Mouse (Mus musculus): Measurements from ENCODE around the gene Ak7. TPM values are rescaled to one million over a fixed set of nuclear protein-coding genes. Genes with fewer than 3 reads are reported as not detected.

Gene Ak7
- polyA plus RNA-seq, 1 experiment from 2014 or later: 0.13 TPM

- no peaks in the 10 kb centered on the region; the same call in 1 of the 2 replicates for H3K36me3 ChIP-seq (ENCODE audit: control insufficient read depth, insufficient read depth, low read length)
- no peak overlapping the region for H3K4me2 ChIP-seq (ENCODE audit: low read depth, low read length, severe bottlenecking)
- H3K9ac ChIP-seq (ENCODE audit: low read length): no peak overlapping the region
- H3K27ac ChIP-seq (ENCODE audit: low read depth, low read length): no peak overlapping the region
- ATAC-seq (replicated peaks; ENCODE audit: low FRiP score) (no peak), DNase-seq (ENCODE audit: low spot score) (no peak)
- no peaks in the 10 kb centered on the region for H3K9me3 ChIP-seq (ENCODE audit: control insufficient read depth, low read length)
- no peak overlapping the region for H3K4me3 ChIP-seq (ENCODE audit: low read depth, low read length)
- no peaks in the 10 kb centered on the region for H3K27me3 ChIP-seq (ENCODE audit: control insufficient read depth, insufficient read depth, low read length)
- H3K4me1 ChIP-seq (replicated peaks; ENCODE audit: control insufficient read depth, insufficient read depth, low read length): peaks cover 5% of the 10 kb centered on the region; the same call in 1 of the 2 replicates
- WGBS: 93% methylated on average over 2 of the region's 2 CpGs
Measured at GRCm38 (mm10) chr12:105787626-105788025, 81.8 kb downstream of the Ak7 start.

DNA sequence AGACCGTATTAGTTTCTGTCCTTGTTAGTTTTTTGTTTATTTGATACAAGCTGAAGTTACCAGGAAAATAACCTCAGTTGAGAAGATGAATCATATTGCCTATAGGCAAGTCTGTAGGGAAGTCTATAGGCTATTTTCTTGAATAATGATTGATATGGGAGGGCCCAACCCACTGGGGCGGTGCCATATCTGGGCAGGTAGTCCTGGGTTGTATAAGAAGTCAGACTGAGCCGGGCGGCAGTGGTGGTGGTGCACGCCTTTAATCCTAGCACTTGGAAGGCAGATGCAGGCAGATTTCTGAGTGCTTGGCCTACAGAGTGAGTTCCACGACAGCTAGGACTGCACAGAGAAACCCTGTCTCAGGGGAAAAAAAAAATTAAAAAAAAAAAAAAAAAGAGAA, 84.1 kb downstream of the Ak7 start:
- Histone ChIP-seq H3K4me1 (replicated peaks; ENCODE audit: control insufficient read depth, insufficient read depth, low read length) (peaks cover 5% of the 10 kb centered on the region; the same call in 1 of the 2 replicates), H3K9me3 (ENCODE audit: control insufficient read depth, low read length) (no peaks in the 10 kb centered on the region), H3K36me3 (ENCODE audit: control insufficient read depth, insufficient read depth, low read length) (no peaks in the 10 kb centered on the region; the same call in 1 of the 2 replicates), H3K27me3 (ENCODE audit: control insufficient read depth, insufficient read depth, low read length) (no peaks in the 10 kb centered on the region), H3K4me3 (ENCODE audit: low read depth, low read length) (no peak overlapping the region), H3K9ac (ENCODE audit: low read length) (no peak overlapping the region), H3K4me2 (ENCODE audit: low read depth, low read length, severe bottlenecking) (no peak overlapping the region), H3K27ac (ENCODE audit: low read depth, low read length) (no peak overlapping the region)
- DNase-seq (ENCODE audit: low spot score): no peak
- ATAC-seq (replicated peaks; ENCODE audit: low FRiP score): no peak
- 91% methylated on average over 6 of the region's 6 CpGs for WGBS

DNA sequence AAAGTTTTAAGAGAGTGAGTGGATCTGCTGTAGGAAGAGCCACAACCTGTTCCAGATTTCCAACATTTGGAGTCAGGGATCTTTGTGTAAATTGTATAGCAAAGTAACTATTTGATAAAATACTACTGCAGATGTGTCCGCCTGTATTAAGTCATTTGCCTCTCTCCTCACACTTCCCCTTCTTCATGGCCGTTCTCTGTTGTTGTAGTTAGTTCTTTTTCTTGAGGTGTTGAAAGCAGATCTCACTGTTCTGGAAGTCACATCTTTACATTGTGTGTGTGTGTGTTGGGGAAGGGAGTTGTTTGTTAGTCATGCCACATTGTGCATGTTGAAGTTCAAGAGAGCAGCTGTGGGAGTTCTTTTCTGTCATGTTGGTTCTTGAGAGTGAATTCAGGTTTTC, 89.1 kb downstream of the Ak7 start:
- no peak overlapping the region for H3K4me3 ChIP-seq (ENCODE audit: low read depth, low read length)
- no peaks in the 10 kb centered on the region for H3K9me3 ChIP-seq (ENCODE audit: control insufficient read depth, low read length)
- WGBS: 97% methylated on average over 2 of the region's 2 CpGs
- H3K4me2 ChIP-seq (ENCODE audit: low read depth, low read length, severe bottlenecking): no peak overlapping the region
- DNase-seq (ENCODE audit: low spot score) (no peak), ATAC-seq (replicated peaks; ENCODE audit: low FRiP score) (no peak)
- no peaks in the 10 kb centered on the region for H3K27me3 ChIP-seq (ENCODE audit: control insufficient read depth, insufficient read depth, low read length)
- H3K27ac ChIP-seq (ENCODE audit: low read depth, low read length): no peak overlapping the region
- no peaks in the 10 kb centered on the region for H3K4me1 ChIP-seq (replicated peaks; ENCODE audit: control insufficient read depth, insufficient read depth, low read length)
- no peaks in the 10 kb centered on the region; the same call in 1 of the 2 replicates for H3K36me3 ChIP-seq (ENCODE audit: control insufficient read depth, insufficient read depth, low read length)
- H3K9ac ChIP-seq (ENCODE audit: low read length): no peak overlapping the region

- Histone ChIP-seq H3K9me3 (ENCODE audit: control insufficient read depth, low read length) (no peaks in the 10 kb centered on the region), H3K36me3 (ENCODE audit: control insufficient read depth, insufficient read depth, low read length) (peaks cover 6% of the 10 kb centered on the region; the same call in 1 of the 2 replicates), H3K27me3 (ENCODE audit: control insufficient read depth, insufficient read depth, low read length) (no peaks in the 10 kb centered on the region), H3K4me3 (ENCODE audit: low read depth, low read length) (no peak overlapping the region), H3K27ac (ENCODE audit: low read depth, low read length) (no peak overlapping the region), H3K4me2 (ENCODE audit: low read depth, low read length, severe bottlenecking) (no peak overlapping the region), H3K9ac (ENCODE audit: low read length) (no peak overlapping the region), H3K4me1 (replicated peaks; ENCODE audit: control insufficient read depth, insufficient read depth, low read length) (no peaks in the 10 kb centered on the region)
- ATAC-seq (replicated peaks; ENCODE audit: low FRiP score) (no peak), DNase-seq (ENCODE audit: low spot score) (no peak)
Measured at GRCm38 (mm10) chr12:105798001-105798400, 92.2 kb downstream of the Ak7 start.

DNA sequence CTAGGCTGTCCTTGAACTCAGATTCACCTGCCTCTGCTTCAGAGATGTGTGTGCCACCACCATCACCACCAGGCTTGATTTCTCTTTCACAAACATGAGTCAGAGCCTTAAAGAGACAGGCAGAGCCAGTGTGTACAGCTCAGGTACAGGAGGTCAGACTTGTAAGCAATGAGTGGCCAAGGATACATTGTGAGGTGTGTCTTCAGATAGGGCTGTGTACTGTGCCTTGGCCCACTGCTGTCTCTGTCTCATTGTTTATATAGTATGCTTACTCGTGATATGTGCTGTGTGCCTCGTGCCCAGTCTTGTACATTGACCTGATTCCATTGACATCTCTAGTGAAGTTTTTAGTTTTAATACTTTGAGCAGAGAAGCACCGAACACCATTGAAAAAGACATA, 100.0 kb downstream of the Ak7 start:
- Histone ChIP-seq H3K4me3 (ENCODE audit: low read depth, low read length) (no peak overlapping the region), H3K9ac (ENCODE audit: low read length) (no peak overlapping the region), H3K27ac (ENCODE audit: low read depth, low read length) (no peak overlapping the region), H3K9me3 (ENCODE audit: control insufficient read depth, low read length) (no peaks in the 10 kb centered on the region), H3K4me2 (ENCODE audit: low read depth, low read length, severe bottlenecking) (no peak overlapping the region), H3K27me3 (ENCODE audit: control insufficient read depth, insufficient read depth, low read length) (no peaks in the 10 kb centered on the region), H3K4me1 (replicated peaks; ENCODE audit: control insufficient read depth, insufficient read depth, low read length) (no peaks in the 10 kb centered on the region), H3K36me3 (ENCODE audit: control insufficient read depth, insufficient read depth, low read length) (peaks cover 11% of the 10 kb centered on the region; the same call in 1 of the 2 replicates)
- no peak for DNase-seq (ENCODE audit: low spot score)
- ATAC-seq (replicated peaks; ENCODE audit: low FRiP score): no peak
- 97% methylated on average over 3 of the region's 3 CpGs for WGBS

GRCm38 (mm10) chr12:105806205-105806604, 100.4 kb downstream of the Ak7 start:
- no peaks in the 10 kb centered on the region for H3K9me3 ChIP-seq (ENCODE audit: control insufficient read depth, low read length)
- H3K36me3 ChIP-seq (ENCODE audit: control insufficient read depth, insufficient read depth, low read length): peaks cover 8% of the 10 kb centered on the region; the same call in 1 of the 2 replicates
- H3K9ac ChIP-seq (ENCODE audit: low read length): no peak overlapping the region
- WGBS: 99% methylated on average over 3 of the region's 3 CpGs
- H3K4me3 ChIP-seq (ENCODE audit: low read depth, low read length): no peak overlapping the region
- DNase-seq (ENCODE audit: low spot score) (no peak), ATAC-seq (replicated peaks; ENCODE audit: low FRiP score) (no peak)
- H3K27ac ChIP-seq (ENCODE audit: low read depth, low read length): no peak overlapping the region
- no peak overlapping the region for H3K4me2 ChIP-seq (ENCODE audit: low read depth, low read length, severe bottlenecking)
- H3K27me3 ChIP-seq (ENCODE audit: control insufficient read depth, insufficient read depth, low read length): no peaks in the 10 kb centered on the region
- H3K4me1 ChIP-seq (replicated peaks; ENCODE audit: control insufficient read depth, insufficient read depth, low read length): no peaks in the 10 kb centered on the region

GRCm38 (mm10) chr12:105807416-105807815, 101.6 kb downstream of the Ak7 start:
- Histone ChIP-seq H3K4me1 (replicated peaks; ENCODE audit: control insufficient read depth, insufficient read depth, low read length) (no peaks in the 10 kb centered on the region), H3K36me3 (ENCODE audit: control insufficient read depth, insufficient read depth, low read length) (peaks cover 6% of the 10 kb centered on the region; the same call in 1 of the 2 replicates), H3K9me3 (ENCODE audit: control insufficient read depth, low read length) (no peaks in the 10 kb centered on the region), H3K27me3 (ENCODE audit: control insufficient read depth, insufficient read depth, low read length) (no peaks in the 10 kb centered on the region), H3K27ac (ENCODE audit: low read depth, low read length) (no peak overlapping the region), H3K4me2 (ENCODE audit: low read depth, low read length, severe bottlenecking) (no peak overlapping the region), H3K4me3 (ENCODE audit: low read depth, low read length) (no peak overlapping the region), H3K9ac (ENCODE audit: low read length) (no peak overlapping the region)
- DNase-seq (ENCODE audit: low spot score) (no peak), ATAC-seq (replicated peaks; ENCODE audit: low FRiP score) (no peak)
- 97% methylated on average over 7 of the region's 7 CpGs for WGBS

- 95% methylated on average over 3 of the region's 3 CpGs for WGBS
- H3K9me3 ChIP-seq (ENCODE audit: control insufficient read depth, low read length): no peaks in the 10 kb centered on the region
- no peak overlapping the region for H3K4me2 ChIP-seq (ENCODE audit: low read depth, low read length, severe bottlenecking)
- no peak overlapping the region for H3K9ac ChIP-seq (ENCODE audit: low read length)
- H3K4me1 ChIP-seq (replicated peaks; ENCODE audit: control insufficient read depth, insufficient read depth, low read length): no peaks in the 10 kb centered on the region
- no peak overlapping the region for H3K4me3 ChIP-seq (ENCODE audit: low read depth, low read length)
- peaks cover 6% of the 10 kb centered on the region; the same call in 1 of the 2 replicates for H3K36me3 ChIP-seq (ENCODE audit: control insufficient read depth, insufficient read depth, low read length)
- DNase-seq (ENCODE audit: low spot score) (no peak), ATAC-seq (replicated peaks; ENCODE audit: low FRiP score) (no peak)
- no peak overlapping the region for H3K27ac ChIP-seq (ENCODE audit: low read depth, low read length)
- no peaks in the 10 kb centered on the region for H3K27me3 ChIP-seq (ENCODE audit: control insufficient read depth, insufficient read depth, low read length)
Measured at GRCm38 (mm10) chr12:105808945-105809344, 103.2 kb downstream of the Ak7 start.

DNA sequence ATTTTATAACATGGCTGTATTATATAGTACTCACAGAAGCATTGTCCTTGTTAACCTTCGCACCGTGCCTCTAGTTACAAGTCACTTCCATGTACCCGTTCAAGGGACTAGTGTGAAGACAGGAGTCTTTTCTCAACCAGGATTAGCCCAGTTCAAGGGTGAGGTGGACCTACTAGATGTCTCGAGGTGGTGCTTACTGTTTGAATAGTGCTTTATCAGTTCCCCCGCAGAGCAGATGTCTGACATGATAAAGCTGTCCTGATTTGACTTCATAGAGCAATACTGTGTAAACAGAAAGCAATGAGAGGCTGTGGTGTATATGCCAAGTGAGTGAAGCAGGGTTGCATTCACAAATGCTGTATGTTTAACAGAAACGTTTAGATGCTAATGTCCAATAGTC, 104.8 kb downstream of the Ak7 start:
- WGBS: 91% methylated on average over 6 of the region's 6 CpGs
- DNase-seq (ENCODE audit: low spot score) (no peak), ATAC-seq (replicated peaks; ENCODE audit: low FRiP score) (no peak)
- Histone ChIP-seq H3K27ac (ENCODE audit: low read depth, low read length) (no peak overlapping the region), H3K36me3 (ENCODE audit: control insufficient read depth, insufficient read depth, low read length) (peaks cover 4% of the 10 kb centered on the region; the same call in 1 of the 2 replicates), H3K4me2 (ENCODE audit: low read depth, low read length, severe bottlenecking) (no peak overlapping the region), H3K27me3 (ENCODE audit: control insufficient read depth, insufficient read depth, low read length) (no peaks in the 10 kb centered on the region), H3K4me3 (ENCODE audit: low read depth, low read length) (no peak overlapping the region), H3K9ac (ENCODE audit: low read length) (no peak overlapping the region), H3K9me3 (ENCODE audit: control insufficient read depth, low read length) (no peaks in the 10 kb centered on the region), H3K4me1 (replicated peaks; ENCODE audit: control insufficient read depth, insufficient read depth, low read length) (no peaks in the 10 kb centered on the region)

Data from forebrain, embryonic 11.5 days (tissue).